Mouse (Mus musculus): ENCODE results near the gene Csnk2a2.
A peak's percentile ranks its signal among the peaks of the same experiment; 100 is the strongest.

The Csnk2a2 gene

GRCm38 (mm10) chr8:95487800-95488697 lies 1.8 kb downstream of the Csnk2a2 start:
- DNase-seq (ENCODE audit: extremely low spot score, low read depth, low spot score) = no peak

GRCm38 (mm10) chr8:95470008-95470407 lies 19.8 kb downstream of the Csnk2a2 start:
- no peak for DNase-seq (ENCODE audit: extremely low spot score, low read depth, low spot score)

- no peak for DNase-seq (ENCODE audit: extremely low spot score, low read depth, low spot score)
These were observed 20.8 kb downstream of the Csnk2a2 start for GRCm38 (mm10) chr8:95468995-95469394.

- no peak for DNase-seq (ENCODE audit: extremely low spot score, low read depth, low spot score)
These were observed 23.3 kb downstream of the Csnk2a2 start for GRCm38 (mm10) chr8:95466543-95466942.

- no peak for DNase-seq (ENCODE audit: extremely low spot score, low read depth, low spot score)
These were observed 37.3 kb downstream of the Csnk2a2 start for GRCm38 (mm10) chr8:95452518-95452917.

GRCm38 (mm10) chr8:95450271-95450670 lies 39.6 kb downstream of the Csnk2a2 start:
- no peak for DNase-seq (ENCODE audit: extremely low spot score, low read depth, low spot score)

- DNase-seq (ENCODE audit: extremely low spot score, low read depth, low spot score) = no peak
These were observed 42.2 kb downstream of the Csnk2a2 start for GRCm38 (mm10) chr8:95447661-95448060.

GRCm38 (mm10) chr8:95445042-95445441 lies 44.8 kb downstream of the Csnk2a2 start:
- DNase-seq (ENCODE audit: extremely low spot score, low read depth, low spot score) = no peak

- DNase-seq (ENCODE audit: extremely low spot score, low read depth, low spot score) = no peak
These were observed 48.3 kb downstream of the Csnk2a2 start for GRCm38 (mm10) chr8:95441491-95442039.

- DNase-seq (ENCODE audit: extremely low spot score, low read depth, low spot score) = no peak
These were observed 49.6 kb downstream of the Csnk2a2 start for GRCm38 (mm10) chr8:95440168-95440709.

GRCm38 (mm10) chr8:95439421-95439820 lies 50.4 kb downstream of the Csnk2a2 start:
- no peak for DNase-seq (ENCODE audit: extremely low spot score, low read depth, low spot score)

- DNase-seq (ENCODE audit: extremely low spot score, low read depth, low spot score) = no peak
These were observed 52.4 kb downstream of the Csnk2a2 start for GRCm38 (mm10) chr8:95437341-95437992.

- DNase-seq (ENCODE audit: extremely low spot score, low read depth, low spot score) = no peak
These were observed 53.9 kb downstream of the Csnk2a2 start for GRCm38 (mm10) chr8:95435930-95436329.

GRCm38 (mm10) chr8:95435471-95435870 lies 54.4 kb downstream of the Csnk2a2 start:
- DNase-seq (ENCODE audit: extremely low spot score, low read depth, low spot score) = no peak

- peak; percentile 93 for DNase-seq (ENCODE audit: extremely low spot score, low read depth, low spot score)
These were observed 55.0 kb downstream of the Csnk2a2 start, which contains the start of gene Cfap20 for GRCm38 (mm10) chr8:95434686-95435439. Gene Cfap20 (minus strand): TSS chr8:95434869.

- DNase-seq (ENCODE audit: extremely low spot score, low read depth, low spot score) = no peak
These were observed 55.6 kb downstream of the Csnk2a2 start for GRCm38 (mm10) chr8:95434233-95434632.

- DNase-seq (ENCODE audit: extremely low spot score, low read depth, low spot score) = no peak
These were observed 56.7 kb downstream of the Csnk2a2 start for GRCm38 (mm10) chr8:95433124-95433523.

- DNase-seq (ENCODE audit: extremely low spot score, low read depth, low spot score) = no peak
These were observed 57.4 kb downstream of the Csnk2a2 start for GRCm38 (mm10) chr8:95432471-95432870.

GRCm38 (mm10) chr8:95429945-95430344 lies 59.9 kb downstream of the Csnk2a2 start:
- no peak for DNase-seq (ENCODE audit: extremely low spot score, low read depth, low spot score)

- peak; percentile 75 for DNase-seq (ENCODE audit: extremely low spot score, low read depth, low spot score)
These were observed 62.0 kb downstream of the Csnk2a2 start for GRCm38 (mm10) chr8:95427594-95428535.

All from hindlimb bud, embryonic 11.5 days (tissue).